Mouse (Mus musculus) midbrain, embryonic 12.5 days (tissue): ENCODE measurements at regions not wholly inside any gene's neighbourhood (a gene's known extent, or its start where the extent isn't known, plus 50 kb on each side); places are given as distances from the start of the nearest gene placed in this dataset.

Source experiments
- ATAC-seq: fragments of 200-750 bp; cut with Nextera tagmentation; 2 replicates; pipeline ENCODE4 v1.8.0; 2017; ENCODE audit warnings: low read depth, moderate TSS enrichment, moderate library complexity; ENCODE audit not compliant: low FRiP score
- H3K27ac ChIP-seq: fragments of 300-500 bp; sonication (generic); replicated peaks from 2 replicates; pipeline ENCODE4 v1.5.1; 2016; ENCODE audit warnings: mild to moderate bottlenecking
- H3K27me3 ChIP-seq: fragments of 300-500 bp; sonication (generic); 2 replicates; pipeline ENCODE4 v1.6.1; 2016; ENCODE audit warnings: mild to moderate bottlenecking
- H3K36me3 ChIP-seq: fragments of 300-500 bp; sonication (generic); 2 replicates; pipeline ENCODE4 v1.6.1; 2016
- H3K4me1 ChIP-seq: fragments of 300-500 bp; sonication (generic); 2 replicates; pipeline ENCODE4 v1.6.1; 2016
- H3K4me2 ChIP-seq: fragments of 300-500 bp; sonication (generic); replicated peaks from 2 replicates; pipeline ENCODE4 v1.6.1; 2016; ENCODE audit warnings: mild to moderate bottlenecking, moderate library complexity
- H3K4me3 ChIP-seq: fragments of 300-500 bp; sonication (generic); 2 replicates; pipeline ENCODE4 v1.5.1; 2016; ENCODE audit warnings: mild to moderate bottlenecking
- H3K9ac ChIP-seq: fragments of 300-500 bp; sonication (generic); replicated peaks from 2 replicates; pipeline ENCODE4 v1.6.1; 2016; ENCODE audit warnings: mild to moderate bottlenecking, moderate library complexity
- H3K9me3 ChIP-seq: fragments of 300-500 bp; sonication (generic); 2 replicates; pipeline ENCODE4 v1.6.1; 2016; ENCODE audit warnings: mild to moderate bottlenecking
- WGBS: fragments of 180-500 bp; shearing (Covaris S2); methylation state at CpG from one replicate; pipeline ENCODE4 v1.1.7; 2016; 5-methylcytosine and 5-hydroxymethylcytosine counted together

- WGBS = 73% methylated on average over 2 of the region's 2 CpGs
- Histone ChIP-seq H3K27me3 (no peaks in the 10 kb centered on the region), H3K27ac (no peak overlapping the region), H3K36me3 (no peaks in the 10 kb centered on the region), H3K9ac (no peak overlapping the region), H3K4me2 (no peak overlapping the region), H3K4me3 (no peak overlapping the region), H3K9me3 (no peaks in the 10 kb centered on the region), H3K4me1 (peaks cover 3% of the 10 kb centered on the region; the same call in 1 of the 2 replicates)
- no peak for ATAC-seq
These were observed 72.1 kb downstream of the Cdc42ep3 start for GRCm38 (mm10) chr17:79282771-79283170.

DNA sequence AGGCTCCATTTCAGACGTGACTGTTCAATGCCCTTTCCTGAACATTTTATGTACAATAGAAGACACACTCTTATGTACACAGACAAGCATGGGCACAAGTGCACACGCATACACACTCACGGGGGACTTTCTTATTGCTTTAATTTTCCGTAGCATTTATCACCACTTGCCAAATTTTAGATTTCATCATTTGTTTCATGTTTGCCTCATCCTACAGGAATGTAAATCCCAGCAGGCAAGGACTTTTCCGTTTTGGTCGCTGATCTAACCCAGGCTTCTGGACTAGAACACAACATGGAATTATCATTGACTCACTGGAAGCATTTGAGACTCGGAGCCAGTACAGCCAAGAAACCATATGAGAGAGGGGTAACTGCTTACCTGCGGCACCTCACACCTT is 81.3 kb downstream of the Cdc42ep3 start:
- no peaks in the 10 kb centered on the region for H3K36me3 ChIP-seq
- no peak overlapping the region for H3K27ac ChIP-seq
- no peak overlapping the region for H3K9ac ChIP-seq
- WGBS = 81% methylated on average over 8 of the region's 8 CpGs
- no peaks in the 10 kb centered on the region for H3K9me3 ChIP-seq
- no peak for ATAC-seq
- no peaks in the 10 kb centered on the region for H3K4me1 ChIP-seq
- no peak overlapping the region for H3K4me3 ChIP-seq
- H3K27me3 ChIP-seq = no peaks in the 10 kb centered on the region
- no peak overlapping the region for H3K4me2 ChIP-seq

DNA sequence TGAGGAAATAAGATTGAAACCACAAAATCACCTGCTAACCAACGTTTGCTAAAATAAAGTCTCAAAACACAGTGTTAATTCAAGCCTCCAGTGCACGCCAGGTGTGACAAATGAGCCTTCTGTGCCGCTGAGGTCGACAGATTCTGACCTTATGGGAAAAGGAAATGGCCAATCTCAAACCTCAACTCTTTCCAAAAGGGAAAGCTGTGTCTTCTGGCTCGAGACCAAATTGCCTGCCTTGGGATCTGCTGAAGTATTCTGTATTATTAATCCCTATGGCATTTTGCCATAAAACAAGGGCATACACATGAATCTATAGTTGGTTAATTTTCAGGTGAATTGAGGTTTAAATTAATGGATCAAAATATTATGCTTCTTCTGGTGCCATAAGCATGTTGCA is 95.2 kb downstream of the Cdc42ep3 start:
- Histone ChIP-seq H3K9ac (no peak overlapping the region), H3K9me3 (no peaks in the 10 kb centered on the region), H3K4me3 (no peak overlapping the region), H3K36me3 (no peaks in the 10 kb centered on the region), H3K4me2 (no peak overlapping the region), H3K27me3 (no peaks in the 10 kb centered on the region), H3K4me1 (no peaks in the 10 kb centered on the region), H3K27ac (no peak overlapping the region)
- ATAC-seq = no peak
- 84% methylated on average over 5 of the region's 5 CpGs for WGBS

- Histone ChIP-seq H3K27ac (no peak overlapping the region), H3K9ac (no peak overlapping the region), H3K27me3 (no peaks in the 10 kb centered on the region), H3K4me3 (no peak overlapping the region), H3K4me1 (no peaks in the 10 kb centered on the region), H3K9me3 (no peaks in the 10 kb centered on the region), H3K36me3 (no peaks in the 10 kb centered on the region), H3K4me2 (no peak overlapping the region)
- 83% methylated on average over 9 of the region's 9 CpGs for WGBS
- ATAC-seq = no peak
These were observed 107.7 kb downstream of the Cdc42ep3 start for GRCm38 (mm10) chr17:79246962-79247902.

GRCm38 (mm10) chr17:79244121-79244520 is 110.8 kb downstream of the Cdc42ep3 start:
- H3K27me3 ChIP-seq = no peaks in the 10 kb centered on the region
- WGBS = 93% methylated on average over 11 of the region's 11 CpGs
- ATAC-seq = no peak
- no peak overlapping the region for H3K27ac ChIP-seq
- H3K36me3 ChIP-seq = no peaks in the 10 kb centered on the region
- no peaks in the 10 kb centered on the region for H3K4me1 ChIP-seq
- H3K4me2 ChIP-seq = no peak overlapping the region
- H3K9me3 ChIP-seq = no peaks in the 10 kb centered on the region
- H3K4me3 ChIP-seq = no peak overlapping the region
- no peak overlapping the region for H3K9ac ChIP-seq

GRCm38 (mm10) chr17:79243426-79243825 is 111.5 kb downstream of the Cdc42ep3 start:
- Histone ChIP-seq H3K9ac (no peak overlapping the region), H3K27ac (no peak overlapping the region), H3K4me1 (no peaks in the 10 kb centered on the region), H3K4me2 (no peak overlapping the region), H3K9me3 (no peaks in the 10 kb centered on the region), H3K27me3 (no peaks in the 10 kb centered on the region), H3K4me3 (no peak overlapping the region), H3K36me3 (no peaks in the 10 kb centered on the region)
- ATAC-seq = no peak
- 95% methylated on average over 2 of the region's 2 CpGs for WGBS

DNA sequence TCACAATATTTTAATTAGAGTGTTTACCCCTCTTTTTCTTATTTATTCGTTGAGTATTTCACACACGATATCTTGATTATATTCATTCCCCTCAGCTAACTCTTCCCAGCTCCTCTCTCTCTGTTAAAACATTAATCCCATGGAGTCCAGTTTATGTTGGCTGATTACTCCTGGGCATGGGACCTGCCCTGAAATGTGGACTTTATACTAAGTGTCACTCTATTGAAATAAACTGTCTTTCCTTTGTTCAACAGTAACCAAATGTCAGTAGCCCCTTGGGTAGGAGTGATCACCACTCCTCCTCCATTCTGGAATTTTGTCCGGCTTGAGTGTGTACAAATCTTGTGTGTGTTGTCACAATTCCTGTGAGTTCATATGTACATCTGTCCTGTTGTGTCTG is 113.4 kb downstream of the Cdc42ep3 start:
- no peak overlapping the region for H3K27ac ChIP-seq
- WGBS = 86% methylated on average over 3 of the region's 3 CpGs
- no peaks in the 10 kb centered on the region for H3K4me1 ChIP-seq
- H3K9me3 ChIP-seq = no peaks in the 10 kb centered on the region
- H3K4me2 ChIP-seq = no peak overlapping the region
- no peak overlapping the region for H3K9ac ChIP-seq
- H3K27me3 ChIP-seq = no peaks in the 10 kb centered on the region
- H3K4me3 ChIP-seq = no peak overlapping the region
- ATAC-seq = no peak
- H3K36me3 ChIP-seq = no peaks in the 10 kb centered on the region

GRCm38 (mm10) chr17:79236244-79236781 is 118.6 kb downstream of the Cdc42ep3 start:
- Histone ChIP-seq H3K4me2 (no peak overlapping the region), H3K27ac (no peak overlapping the region), H3K4me3 (no peak overlapping the region), H3K9me3 (no peaks in the 10 kb centered on the region), H3K36me3 (no peaks in the 10 kb centered on the region), H3K4me1 (no peaks in the 10 kb centered on the region), H3K9ac (no peak overlapping the region), H3K27me3 (no peaks in the 10 kb centered on the region)
- WGBS = 79% methylated on average over 3 of the region's 3 CpGs
- no peak for ATAC-seq

GRCm38 (mm10) chr17:79230653-79231489 is 124.0 kb downstream of the Cdc42ep3 start:
- WGBS = 71% methylated on average over 25 of the region's 25 CpGs
- Histone ChIP-seq H3K4me1 (no peaks in the 10 kb centered on the region), H3K27me3 (no peaks in the 10 kb centered on the region), H3K36me3 (no peaks in the 10 kb centered on the region), H3K9ac (no peak overlapping the region), H3K9me3 (no peaks in the 10 kb centered on the region), H3K4me3 (no peak overlapping the region), H3K4me2 (no peak overlapping the region), H3K27ac (no peak overlapping the region)
- no peak for ATAC-seq

GRCm38 (mm10) chr17:79206563-79206962 is 148.3 kb downstream of the Cdc42ep3 start:
- H3K36me3 ChIP-seq = no peaks in the 10 kb centered on the region

DNA sequence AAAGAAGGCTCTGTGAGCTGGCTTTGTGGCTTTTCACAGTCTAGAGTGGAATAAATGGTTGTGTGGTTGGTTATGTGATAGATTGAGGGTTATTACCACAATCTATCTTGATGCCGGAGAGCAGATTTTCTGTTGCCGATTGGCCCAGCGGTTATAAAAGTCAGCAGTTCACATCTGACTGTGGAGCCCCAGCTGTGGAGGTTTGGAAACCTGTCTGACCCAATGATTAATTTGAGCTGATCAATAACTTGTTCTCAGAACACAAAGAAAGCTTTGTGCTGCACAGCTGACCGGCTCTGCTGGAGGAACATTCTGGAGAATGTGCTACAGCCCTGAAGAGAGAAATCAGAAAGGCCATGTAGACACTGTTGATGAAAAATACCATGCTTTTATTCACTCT is 148.8 kb downstream of the Cdc42ep3 start:
- Histone ChIP-seq H3K27ac (no peak overlapping the region), H3K9me3 (no peaks in the 10 kb centered on the region), H3K27me3 (no peaks in the 10 kb centered on the region), H3K4me1 (no peaks in the 10 kb centered on the region), H3K36me3 (no peaks in the 10 kb centered on the region), H3K4me3 (no peak overlapping the region), H3K4me2 (no peak overlapping the region), H3K9ac (no peak overlapping the region)
- no peak for ATAC-seq
- WGBS = 87% methylated on average over 4 of the region's 4 CpGs

More at GRCm38 (mm10) chr17:79206563-79206962, 148.3 kb downstream of the Cdc42ep3 start:
- H3K4me1 ChIP-seq = no peaks in the 10 kb centered on the region
- H3K4me2 ChIP-seq = no peak overlapping the region
- WGBS = 100% methylated on average over 1 of the region's 1 CpGs
- H3K27me3 ChIP-seq = no peaks in the 10 kb centered on the region
- H3K27ac ChIP-seq = no peak overlapping the region
- H3K9ac ChIP-seq = no peak overlapping the region
- ATAC-seq = no peak
- no peak overlapping the region for H3K4me3 ChIP-seq
- H3K9me3 ChIP-seq = no peaks in the 10 kb centered on the region
